Mouse (Mus musculus) liver, adult 2 months (tissue): ENCODE results near the gene Chchd6.

ENCODE experiments used
- CTCF ChIP-seq: fragments of 200-500 bp; IDR thresholded peaks from 2 replicates; pipeline ENCODE4 v1.5.1; 2011; ENCODE audit warnings: low read depth, low read length, control low read depth
- POLR2A ChIP-seq: fragments of 200-500 bp; IDR thresholded peaks from 2 replicates; pipeline ENCODE4 v1.6.1; 2011; ENCODE audit warnings: low read length, control low read depth; ENCODE audit not compliant: insufficient read depth; ENCODE audit errors: extremely low read depth

DNA sequence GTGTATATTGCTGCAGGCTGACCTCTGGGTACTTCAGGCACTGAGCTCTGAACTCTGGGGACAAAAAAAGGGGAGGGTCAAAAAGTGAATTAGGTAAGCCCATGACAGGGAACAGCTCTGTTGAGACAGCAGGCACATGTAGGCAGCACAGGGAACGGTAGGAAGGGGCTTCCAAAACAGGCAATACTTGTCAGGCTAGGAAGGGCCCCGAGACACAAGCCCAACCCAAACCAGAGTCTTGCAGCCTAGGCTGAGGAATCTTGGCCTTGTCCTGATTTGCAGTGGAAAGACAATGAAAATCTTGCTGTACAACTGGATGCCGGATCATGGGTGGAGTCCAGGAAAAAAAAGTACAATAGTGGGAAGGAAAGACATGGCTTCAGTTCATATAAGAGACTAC is 135.8 kb downstream of the Chchd6 start:
- TF ChIP-seq CTCF: no peak
- no peak for TF ChIP-seq POLR2A
